Mouse (Mus musculus): Measurements from ENCODE around the gene Arl4d.

Arl4d gene

DNA sequence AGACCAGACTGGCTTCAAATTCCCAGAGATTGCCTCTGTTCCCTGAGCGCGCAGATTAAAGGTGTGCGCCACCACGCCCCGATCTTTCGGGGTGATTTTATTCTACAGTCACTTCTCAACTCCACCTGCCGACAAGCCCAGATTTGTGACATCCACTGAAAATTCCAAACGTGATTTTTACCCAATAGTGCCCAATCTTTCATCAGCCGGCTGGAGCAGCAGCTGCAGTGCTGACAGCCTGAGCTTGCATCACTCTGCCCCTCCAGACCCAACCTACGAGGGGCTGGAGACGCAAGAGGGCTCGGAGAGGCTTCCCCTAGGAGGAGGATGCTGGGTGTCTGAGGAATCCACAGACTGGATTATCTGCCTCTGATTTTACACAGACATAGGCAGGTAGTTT lies 12.3 kb downstream of the Arl4d start:
- DNase-seq (ENCODE audit: low read depth, low spot score): no peak

DNA sequence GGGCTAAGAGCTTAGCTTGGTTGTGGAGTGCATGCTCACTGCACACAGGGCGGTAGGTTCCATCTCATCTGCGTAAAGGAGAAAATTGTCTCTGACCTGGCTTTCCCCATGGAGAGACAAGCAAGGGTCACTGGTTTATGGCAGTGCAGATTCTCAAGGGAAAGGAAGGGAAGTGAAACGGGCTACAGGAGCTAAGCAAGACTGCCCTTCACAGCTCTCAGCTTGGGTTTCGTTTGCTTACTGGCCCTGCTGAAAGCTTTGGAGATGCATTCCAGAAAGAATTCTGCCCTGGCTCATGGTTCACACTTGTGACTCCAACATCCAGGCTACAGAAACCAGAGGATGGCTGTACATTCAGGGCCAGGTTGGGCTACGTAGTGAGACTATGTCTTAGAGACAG lies 13.4 kb downstream of the Arl4d start:
- DNase-seq (ENCODE audit: low read depth, low spot score): no peak

GRCm38 (mm10) chr11:101679907-101680306 lies 14.6 kb downstream of the Arl4d start:
- DNase-seq (ENCODE audit: low read depth, low spot score): no peak

DNA sequence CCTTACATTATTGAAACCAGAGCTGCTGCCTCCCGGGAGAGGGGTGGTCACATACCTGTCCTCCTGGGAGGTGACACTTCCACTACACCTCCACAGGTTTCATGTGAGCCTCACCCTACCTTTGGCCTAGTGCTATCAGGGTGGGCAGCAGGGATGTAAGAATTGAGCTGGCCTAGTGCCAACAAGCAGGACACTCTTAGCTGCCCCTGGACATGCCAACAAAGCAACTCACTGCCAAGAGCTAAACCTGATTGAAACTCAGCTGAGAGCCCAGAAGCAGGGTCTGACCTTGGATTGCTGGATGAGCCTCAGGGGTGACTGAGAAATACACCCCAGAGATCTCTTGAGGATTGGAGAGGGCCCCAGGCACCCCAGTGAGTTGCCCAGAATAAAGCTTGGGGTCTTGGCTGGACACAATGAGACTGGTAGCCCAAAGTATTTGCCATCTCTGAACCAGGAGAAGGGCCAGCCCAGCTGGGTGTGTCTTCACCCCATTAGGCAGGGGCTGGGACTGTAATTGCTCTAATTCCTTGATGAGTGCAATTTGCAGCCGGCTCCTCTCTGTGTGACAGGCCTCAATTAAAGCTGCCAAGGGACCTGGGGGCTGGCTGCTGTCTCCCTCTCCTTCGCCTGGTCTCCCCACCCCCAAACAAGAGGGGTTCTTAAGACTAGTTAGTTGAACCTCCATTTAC lies 15.4 kb downstream of the Arl4d start:
- DNase-seq (ENCODE audit: low read depth, low spot score): no peak

GRCm38 (mm10) chr11:101681968-101682367 lies 16.6 kb downstream of the Arl4d start:
- no peak for DNase-seq (ENCODE audit: low read depth, low spot score)

DNA sequence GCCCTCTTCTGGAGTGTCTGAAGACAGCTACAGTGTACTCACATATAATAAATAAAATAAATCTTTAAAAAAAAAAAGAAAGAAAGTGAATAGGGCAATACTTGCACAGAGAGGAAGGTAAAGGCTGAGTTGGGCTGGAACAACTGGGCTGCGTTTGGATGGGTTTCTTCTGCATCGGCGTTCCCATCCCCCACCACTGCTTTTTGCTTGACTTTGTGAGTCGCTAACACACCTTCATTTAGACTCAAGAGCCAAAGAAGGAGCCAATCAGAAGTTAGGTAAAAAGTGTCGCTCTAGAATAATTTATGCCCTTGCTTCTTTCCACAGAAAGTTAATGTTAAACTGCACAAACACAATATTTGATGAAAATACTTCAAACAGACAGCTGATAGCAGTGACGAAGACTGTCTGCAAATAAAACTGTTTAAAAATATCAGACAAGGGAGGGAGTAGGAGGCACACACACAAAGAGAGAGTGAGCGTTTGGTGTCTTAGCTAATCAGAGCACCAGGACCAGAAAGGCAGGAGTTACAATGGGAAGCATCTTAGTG lies 17.1 kb downstream of the Arl4d start:
- DNase-seq (ENCODE audit: low read depth, low spot score): no peak

GRCm38 (mm10) chr11:101687351-101688301 lies 22.3 kb downstream of the Arl4d start:
- DNase-seq (ENCODE audit: low read depth, low spot score): no peak

DNA sequence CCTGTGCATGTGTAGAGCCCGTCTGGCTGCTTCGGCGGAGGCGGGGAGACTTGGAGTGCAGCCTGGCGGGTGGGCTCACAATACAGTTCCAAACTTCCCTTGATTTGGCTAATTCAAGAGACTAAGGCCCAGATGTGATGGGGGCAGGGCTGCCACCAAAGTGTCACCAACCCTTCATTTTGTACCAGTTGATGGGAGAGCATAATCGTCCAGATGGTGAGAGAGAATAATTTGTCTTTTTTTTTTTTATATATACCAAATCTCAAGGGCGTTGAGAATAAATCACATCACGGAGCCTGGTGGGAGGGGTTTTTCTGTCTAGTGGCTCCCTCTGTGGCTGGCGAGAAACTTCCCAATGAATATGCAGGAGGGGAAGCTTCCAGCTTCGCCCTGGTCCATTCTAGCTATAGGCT lies 24.4 kb downstream of the Arl4d start:
- no peak for DNase-seq (ENCODE audit: low read depth, low spot score)

DNA sequence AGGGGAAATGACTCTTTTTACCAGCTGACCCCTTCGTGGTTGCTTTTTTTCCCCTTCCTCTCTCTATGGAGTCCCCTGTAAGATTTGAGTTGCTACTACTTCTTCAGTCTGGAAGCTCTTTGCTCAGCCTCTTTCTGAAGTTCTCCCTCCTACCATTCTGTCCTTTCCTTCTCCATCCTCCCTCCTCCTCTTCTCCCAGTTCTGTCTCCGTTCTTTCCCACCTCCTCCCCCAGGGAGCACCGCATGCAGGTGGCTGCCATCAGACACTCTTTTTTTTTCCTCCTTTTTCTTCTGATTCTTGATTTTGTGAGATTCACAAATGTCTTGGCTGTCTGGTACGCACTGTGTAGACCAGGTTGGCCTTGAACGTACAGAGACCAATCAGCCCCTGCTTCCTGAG lies 25.0 kb downstream of the Arl4d start:
- DNase-seq (ENCODE audit: low read depth, low spot score): no peak

GRCm38 (mm10) chr11:101695906-101696661 lies 30.7 kb downstream of the Arl4d start:
- peak; percentile 27 for DNase-seq (ENCODE audit: low read depth, low spot score)

DNA sequence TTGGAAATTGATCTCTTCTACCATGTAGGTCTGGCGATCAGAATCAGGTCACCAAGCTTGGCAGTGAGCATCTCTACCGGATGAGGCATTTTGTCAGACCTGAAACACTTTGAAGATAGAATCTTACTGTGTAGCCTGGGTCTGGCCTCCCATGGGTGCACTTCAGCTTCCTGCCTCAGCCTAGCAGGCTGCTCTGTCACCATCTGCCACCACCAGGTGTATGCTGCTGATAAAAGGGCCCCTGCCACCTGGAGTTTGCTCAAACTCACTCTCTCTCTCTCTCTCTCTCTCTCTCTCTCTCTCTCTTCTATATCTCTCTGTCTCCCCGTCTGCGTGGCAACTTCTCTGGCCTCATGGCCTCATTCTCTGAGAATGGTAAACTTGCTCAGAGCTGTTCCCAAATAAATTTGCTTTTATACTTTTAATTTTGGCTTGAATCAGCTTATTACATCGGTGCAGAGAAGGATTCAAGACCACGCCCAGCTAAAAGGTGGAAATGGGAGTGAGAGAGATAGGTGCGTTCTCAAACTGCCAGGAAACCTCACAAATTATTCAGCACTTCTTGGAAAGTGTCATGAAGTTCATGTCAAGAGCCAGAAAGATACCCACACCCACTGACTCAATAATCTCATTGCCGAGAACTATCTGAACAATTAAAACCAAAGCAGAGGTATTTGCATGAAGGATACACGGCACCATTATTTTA lies 32.0 kb downstream of the Arl4d start:
- DNase-seq (ENCODE audit: low read depth, low spot score): no peak

- DNase-seq (ENCODE audit: low read depth, low spot score): no peak
Observed at GRCm38 (mm10) chr11:101698114-101698513, 32.8 kb downstream of the Arl4d start.

DNA sequence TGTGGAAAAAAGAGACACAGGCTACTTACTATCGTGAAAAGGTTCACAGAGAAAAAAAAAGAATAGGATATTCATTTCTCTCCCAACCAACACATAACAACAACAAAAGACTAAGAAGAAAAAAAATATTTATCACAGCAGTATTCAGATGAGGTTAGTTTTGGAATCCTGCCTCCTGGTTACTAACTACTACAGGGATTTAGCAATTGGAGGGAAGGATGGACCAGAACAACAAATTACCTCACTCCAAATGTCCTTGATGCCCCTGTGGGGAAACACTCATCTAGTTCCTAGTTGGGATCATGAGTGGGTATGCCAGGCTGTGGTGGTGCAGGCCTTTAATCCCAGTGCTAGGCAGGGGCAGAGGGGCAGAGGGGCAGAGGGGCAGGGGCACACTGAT lies 34.2 kb downstream of the Arl4d start:
- no peak for DNase-seq (ENCODE audit: low read depth, low spot score)

GRCm38 (mm10) chr11:101699991-101700390 lies 34.6 kb downstream of the Arl4d start:
- no peak for DNase-seq (ENCODE audit: low read depth, low spot score)

GRCm38 (mm10) chr11:101700446-101700845 lies 35.1 kb downstream of the Arl4d start:
- no peak for DNase-seq (ENCODE audit: low read depth, low spot score)

DNA sequence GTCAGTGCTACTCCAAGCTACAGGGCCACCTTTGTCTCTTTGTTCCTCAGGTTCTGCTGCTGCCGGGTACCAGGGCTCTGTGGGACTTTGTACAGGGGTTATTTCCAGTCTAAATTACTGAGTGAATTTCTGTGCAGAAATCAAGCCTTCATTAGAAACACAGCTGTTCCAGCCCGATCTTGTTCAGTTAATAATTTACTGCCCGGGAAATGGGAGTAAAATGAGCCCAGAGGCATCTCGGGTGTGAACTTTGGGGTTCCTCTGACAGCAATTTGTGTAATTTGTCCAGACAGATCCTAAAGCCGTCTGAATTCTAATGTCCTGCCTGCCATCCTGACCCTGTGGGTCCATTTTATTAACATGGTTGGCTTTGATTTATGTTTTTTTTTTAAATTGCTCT lies 38.7 kb downstream of the Arl4d start:
- DNase-seq (ENCODE audit: low read depth, low spot score): peak; percentile 30

DNA sequence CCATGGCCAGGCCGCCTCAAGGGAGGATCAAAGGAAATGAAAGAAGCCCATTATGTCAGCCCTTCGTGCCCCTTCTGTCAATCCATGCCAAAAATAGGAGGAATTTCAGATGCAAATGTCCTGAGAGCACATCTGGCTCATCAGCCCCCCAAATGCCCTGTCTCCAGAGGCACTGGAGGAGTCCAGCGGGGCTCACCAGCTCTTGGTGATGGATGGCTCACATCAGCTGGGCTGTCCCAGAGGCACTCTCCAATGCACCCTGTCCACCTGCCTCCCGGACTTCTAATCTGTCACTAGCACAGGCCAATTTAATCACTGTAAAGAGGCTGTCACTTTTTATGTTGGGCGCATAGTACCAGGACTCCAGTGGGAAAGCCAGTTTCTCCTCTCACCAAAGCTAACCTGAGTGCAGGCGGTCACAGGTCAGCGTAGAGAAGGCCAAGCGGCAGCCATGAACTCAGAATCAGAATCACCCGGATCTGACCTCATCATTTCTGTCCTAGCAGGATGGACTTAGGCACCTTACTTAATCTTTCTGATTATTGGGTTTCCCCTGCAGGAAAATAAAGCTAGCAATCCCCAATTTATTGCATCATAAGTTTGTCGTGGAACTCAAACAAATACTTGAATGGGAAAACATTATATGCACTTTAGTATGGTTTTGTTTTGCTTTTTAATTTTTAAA lies 41.6 kb downstream of the Arl4d start:
- no peak for DNase-seq (ENCODE audit: low read depth, low spot score)

DNA sequence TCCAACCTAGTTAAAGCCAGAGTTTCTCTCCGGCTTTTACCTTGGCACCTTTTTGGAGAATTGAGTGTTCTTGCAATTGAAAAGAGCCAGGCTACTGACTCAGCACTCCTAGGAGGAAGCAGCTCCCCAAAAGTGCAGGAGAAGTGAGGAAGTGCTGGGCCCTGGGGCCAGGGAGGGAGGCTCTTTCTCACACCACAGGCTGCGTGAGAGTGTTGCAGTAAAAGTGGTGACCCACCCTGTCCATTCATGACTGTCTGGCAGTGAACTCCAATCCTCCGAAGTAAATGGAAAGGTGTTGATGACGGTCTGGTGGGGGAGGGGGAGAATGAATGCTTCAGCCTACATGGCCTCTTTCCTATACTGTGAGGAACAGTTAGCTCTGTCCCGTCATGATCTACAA lies 43.1 kb downstream of the Arl4d start:
- DNase-seq (ENCODE audit: low read depth, low spot score): no peak

DNA sequence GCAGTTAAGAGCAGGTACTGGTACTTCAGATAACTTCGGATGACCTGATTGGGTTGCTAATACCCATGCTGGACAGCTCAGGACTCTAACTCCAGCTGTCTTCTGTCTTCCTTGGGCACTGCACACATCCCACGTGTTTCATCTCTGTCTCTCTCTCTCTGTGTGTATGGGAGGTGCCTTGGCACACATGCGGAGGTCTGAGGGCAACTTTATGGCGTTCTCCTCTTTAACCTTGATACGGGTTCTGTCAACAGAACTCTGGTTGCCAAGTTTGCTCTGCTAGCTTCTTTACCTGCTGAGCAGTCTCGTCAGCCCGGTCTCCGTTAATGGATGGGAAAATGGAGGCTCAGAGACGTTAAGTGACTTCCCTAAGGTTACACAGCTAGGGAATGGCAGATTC lies 47.5 kb downstream of the Arl4d start:
- DNase-seq (ENCODE audit: low read depth, low spot score): no peak

DNA sequence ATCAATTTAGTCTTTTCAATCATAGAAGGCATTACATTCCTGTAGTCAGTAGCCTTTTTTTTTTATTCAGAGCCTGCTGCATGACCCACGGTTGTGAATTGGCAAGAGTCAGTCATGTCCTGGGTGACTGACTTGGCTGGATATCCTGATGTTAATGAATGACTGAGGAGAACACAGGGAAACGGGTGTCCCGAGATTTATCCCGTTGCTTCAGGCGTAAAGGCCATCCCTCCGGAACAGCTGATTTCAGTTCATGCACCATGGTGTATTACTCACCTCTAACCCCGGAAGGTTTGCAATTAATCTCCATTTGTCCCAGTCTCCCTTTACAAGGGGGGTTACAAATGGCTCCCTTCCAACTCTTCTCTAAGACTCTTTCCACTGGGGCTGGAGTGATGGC lies 48.7 kb downstream of the Arl4d start:
- DNase-seq (ENCODE audit: low read depth, low spot score): no peak

All from forelimb bud, embryonic 11.5 days (tissue).